Mouse (Mus musculus): ENCODE measurements around the gene Ppfibp2. TPM values are rescaled to one million over a fixed set of nuclear protein-coding genes. Genes with fewer than 3 reads are reported as not detected.

The Ppfibp2 gene
- total RNA-seq (2014; fragmentation: Nextera tagmentation) (0.66 and 1.5 TPM in 2 replicates), total RNA-seq (2017) (1.0 and 3.6 TPM in 2 replicates)

DNA sequence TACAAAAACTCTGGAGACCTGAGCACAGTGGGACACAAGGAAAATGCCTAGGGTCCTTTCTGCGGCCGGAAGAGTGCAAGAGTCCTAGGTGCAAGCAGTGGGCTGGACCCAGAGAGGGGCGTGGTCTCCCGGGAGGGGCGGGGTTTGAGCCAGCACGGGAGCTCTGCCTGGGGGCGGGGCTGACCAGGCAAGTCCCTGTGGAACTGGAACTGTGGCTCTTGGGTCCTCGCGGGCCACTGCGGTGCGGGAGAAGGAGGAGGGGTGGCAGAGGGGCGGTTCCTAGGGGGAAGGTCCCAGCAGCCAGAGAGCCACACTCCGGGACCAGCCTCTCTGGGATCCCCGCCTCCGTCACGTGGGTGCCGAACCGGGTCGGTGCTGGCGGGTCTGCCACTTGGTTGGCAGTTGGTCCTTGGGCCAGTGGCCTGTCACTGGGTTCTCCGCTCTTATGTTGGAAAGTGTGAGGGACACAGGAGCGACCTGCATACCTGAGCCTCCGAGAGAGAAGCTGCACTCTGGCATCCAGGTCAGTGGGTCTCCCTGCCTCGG is at the start of gene Ppfibp2:
Gene Ppfibp2 (plus strand): TSS at position 351 of the 546 bp plus-strand sequence.
- ATAC-seq (replicated peaks; ENCODE audit: low FRiP score, low TSS enrichment, poor library complexity, severe bottlenecking), result peak; percentile 96

DNA sequence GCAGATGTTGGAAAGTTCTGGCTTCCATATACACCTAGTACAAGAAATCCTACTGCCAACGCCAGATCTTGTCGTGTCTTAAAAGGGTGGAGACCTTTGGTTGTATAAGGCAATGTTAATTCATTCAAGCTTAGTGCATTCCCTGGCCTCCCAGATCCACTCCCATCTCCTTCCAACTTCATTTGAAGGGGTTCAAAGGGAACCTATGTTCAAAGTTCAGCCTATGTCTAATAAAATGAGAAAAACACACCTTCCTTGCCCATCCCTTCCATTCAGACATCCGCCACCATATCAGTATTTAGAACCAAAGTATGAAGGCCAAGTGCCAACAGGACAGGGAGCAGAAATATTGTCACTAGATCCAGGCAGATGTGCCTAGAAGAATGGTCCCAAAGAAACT is 47.1 kb upstream of the Ppfibp2 start:
- ATAC-seq (replicated peaks; ENCODE audit: low FRiP score, low TSS enrichment, poor library complexity, severe bottlenecking), result no peak

DNA sequence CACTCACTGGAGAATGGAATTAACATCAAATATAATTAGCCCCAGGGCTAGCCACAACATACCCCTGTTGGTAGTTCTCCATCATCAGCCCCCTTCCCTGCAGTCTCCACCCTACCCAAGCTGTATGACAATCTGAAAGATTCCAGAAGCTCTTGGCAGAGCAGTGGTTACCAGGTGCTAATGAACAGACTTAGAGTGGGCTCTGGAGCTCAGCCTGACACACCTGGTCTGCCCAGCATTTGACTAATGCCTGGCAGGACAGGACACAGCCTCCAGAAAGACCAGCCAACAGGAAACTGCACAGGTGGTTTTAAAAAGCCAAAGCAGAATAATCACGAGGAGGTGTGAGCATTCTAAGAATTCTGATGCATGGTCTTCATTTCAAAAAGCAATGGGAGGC is 41.5 kb upstream of the Ppfibp2 start:
- ATAC-seq (replicated peaks; ENCODE audit: low FRiP score, low TSS enrichment, poor library complexity, severe bottlenecking), result no peak

- peak; percentile 75 for ATAC-seq (replicated peaks; ENCODE audit: low FRiP score, low TSS enrichment, poor library complexity, severe bottlenecking)
Measured at GRCm38 (mm10) chr7:107555906-107556305, 39.1 kb upstream of the Ppfibp2 start.

- no peak for ATAC-seq (replicated peaks; ENCODE audit: low FRiP score, low TSS enrichment, poor library complexity, severe bottlenecking)
Measured at GRCm38 (mm10) chr7:107560675-107561074, 34.3 kb upstream of the Ppfibp2 start.

DNA sequence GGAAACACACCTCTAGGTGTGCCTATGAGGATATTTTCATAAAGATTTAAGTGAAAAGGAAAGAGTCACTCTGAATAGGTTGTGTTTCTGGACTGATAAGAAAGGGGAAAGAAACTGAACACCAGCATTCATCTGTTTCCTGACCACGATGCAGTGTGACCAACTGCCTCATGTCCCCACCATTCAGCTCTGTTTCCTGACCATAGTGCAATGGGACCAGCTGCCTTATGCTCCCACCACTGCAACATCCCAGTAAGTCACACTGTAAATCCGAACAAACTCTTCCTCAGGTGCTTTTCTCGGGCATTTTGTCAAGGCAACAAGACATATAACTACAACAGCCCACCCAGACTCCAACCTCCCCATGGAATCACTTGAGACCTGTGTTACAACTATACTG is 33.4 kb upstream of the Ppfibp2 start:
- ATAC-seq (replicated peaks; ENCODE audit: low FRiP score, low TSS enrichment, poor library complexity, severe bottlenecking), result no peak

- ATAC-seq (replicated peaks; ENCODE audit: low FRiP score, low TSS enrichment, poor library complexity, severe bottlenecking), result no peak
Measured at GRCm38 (mm10) chr7:107563727-107564126, 31.3 kb upstream of the Ppfibp2 start.

DNA sequence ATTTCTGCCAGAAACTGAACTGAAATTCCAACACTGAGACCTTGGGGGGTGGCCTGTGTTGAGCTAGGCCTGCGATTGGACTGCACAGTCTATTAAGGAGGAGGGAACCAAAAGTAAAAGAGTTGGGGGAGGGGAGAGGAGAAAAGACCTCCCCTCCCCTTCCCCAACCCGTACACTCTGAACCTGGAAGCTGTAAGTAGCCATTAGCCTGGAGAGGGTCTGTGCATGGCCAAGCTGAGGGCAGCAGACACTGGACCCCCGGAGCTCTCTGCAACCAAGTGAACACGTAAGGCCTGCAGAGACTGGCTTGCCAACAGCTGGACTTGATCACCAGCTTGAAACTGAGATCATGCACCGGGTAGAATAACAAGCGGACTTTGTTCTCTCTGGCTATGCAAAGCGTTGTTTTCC is 27.7 kb upstream of the Ppfibp2 start, which contains the start of gene Olfml1:
Gene Olfml1 (plus strand): TSS at position 186 of the 411 bp plus-strand sequence.
- no peak for ATAC-seq (replicated peaks; ENCODE audit: low FRiP score, low TSS enrichment, poor library complexity, severe bottlenecking)

- no peak for ATAC-seq (replicated peaks; ENCODE audit: low FRiP score, low TSS enrichment, poor library complexity, severe bottlenecking)
Measured at GRCm38 (mm10) chr7:107567674-107568073, 27.3 kb upstream of the Ppfibp2 start.

- ATAC-seq (replicated peaks; ENCODE audit: low FRiP score, low TSS enrichment, poor library complexity, severe bottlenecking), result no peak
Measured at GRCm38 (mm10) chr7:107568971-107569370, 26.0 kb upstream of the Ppfibp2 start.

DNA sequence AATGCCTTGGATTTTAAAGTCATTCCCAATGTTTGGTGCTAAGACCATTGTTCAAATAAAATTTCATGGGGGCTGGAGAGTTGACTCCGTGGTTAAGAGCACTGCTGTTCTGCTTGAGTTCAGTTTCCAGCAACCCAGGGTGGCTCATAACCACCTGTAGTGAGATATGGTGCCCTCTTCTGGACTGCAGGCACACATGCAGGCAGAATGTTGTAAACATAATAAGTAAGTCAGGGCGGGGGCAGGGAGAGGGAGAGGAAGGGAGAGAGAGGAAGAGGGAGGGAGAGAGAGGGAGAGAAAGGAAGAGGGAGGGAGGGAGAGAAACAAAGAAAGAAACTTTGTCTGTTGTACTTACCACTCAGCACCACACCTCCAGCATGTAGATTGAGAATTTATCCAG is 21.2 kb upstream of the Ppfibp2 start:
- ATAC-seq (replicated peaks; ENCODE audit: low FRiP score, low TSS enrichment, poor library complexity, severe bottlenecking), result peak; percentile 63; the same call in 1 of the 2 replicates

- no peak for ATAC-seq (replicated peaks; ENCODE audit: low FRiP score, low TSS enrichment, poor library complexity, severe bottlenecking)
Measured at GRCm38 (mm10) chr7:107574276-107574675, 20.7 kb upstream of the Ppfibp2 start.

- no peak for ATAC-seq (replicated peaks; ENCODE audit: low FRiP score, low TSS enrichment, poor library complexity, severe bottlenecking)
Measured at GRCm38 (mm10) chr7:107592641-107593040, 2.4 kb upstream of the Ppfibp2 start.

DNA sequence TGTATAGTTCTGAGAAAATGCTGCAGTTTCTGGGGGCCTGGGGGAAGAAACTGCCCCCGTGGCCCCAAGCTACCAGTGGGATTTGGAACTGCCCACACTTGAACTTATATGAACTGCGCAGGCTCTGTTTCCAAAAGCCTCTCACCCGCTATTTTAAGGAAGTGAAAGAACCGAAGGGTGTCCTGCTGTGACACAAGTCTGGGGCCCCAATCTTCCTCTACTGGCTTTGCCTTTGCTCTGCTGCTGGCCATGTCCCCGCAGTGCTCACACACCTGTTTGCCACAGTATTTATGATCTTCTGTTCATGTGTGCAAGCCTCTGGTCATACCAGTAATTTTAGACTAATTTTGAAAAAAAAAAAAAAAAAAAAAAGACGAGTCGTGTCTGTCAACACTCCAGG is 1.1 kb upstream of the Ppfibp2 start:
- ATAC-seq (replicated peaks; ENCODE audit: low FRiP score, low TSS enrichment, poor library complexity, severe bottlenecking), result peak; percentile 13

DNA sequence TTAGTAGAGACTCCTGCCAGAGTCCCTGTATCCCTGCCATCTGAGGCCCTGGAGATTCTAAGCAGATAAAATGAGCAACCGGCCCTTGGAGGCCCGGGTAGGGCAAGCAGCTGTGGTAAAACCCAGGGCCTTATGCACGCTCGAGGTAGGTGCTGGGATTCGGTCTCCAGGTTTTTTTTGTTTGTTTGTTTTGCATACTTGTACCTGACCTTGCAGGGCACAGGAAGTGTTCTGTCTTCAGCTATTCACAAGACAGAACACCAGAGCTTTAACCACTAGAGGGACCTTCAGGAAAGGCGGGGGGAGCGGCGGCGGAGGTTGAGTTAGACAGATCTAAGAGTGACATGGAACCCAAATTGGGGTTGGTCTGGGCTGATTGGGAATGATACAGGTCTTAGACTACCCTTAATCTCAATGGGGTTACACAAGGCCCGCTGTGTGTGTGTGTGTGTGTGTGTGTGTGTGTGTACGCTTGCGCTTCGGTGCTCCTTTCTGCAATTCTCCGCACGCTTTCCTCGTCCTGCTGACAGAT is 616 bp upstream of the Ppfibp2 start:
- peak; percentile 86 for ATAC-seq (replicated peaks; ENCODE audit: low FRiP score, low TSS enrichment, poor library complexity, severe bottlenecking)

- ATAC-seq (replicated peaks; ENCODE audit: low FRiP score, low TSS enrichment, poor library complexity, severe bottlenecking), result 0 out of 2 replicates have a peak, but pooled peaks have one; percentile 4
Measured at GRCm38 (mm10) chr7:107595426-107595825, 419 bp downstream of the Ppfibp2 start.

DNA sequence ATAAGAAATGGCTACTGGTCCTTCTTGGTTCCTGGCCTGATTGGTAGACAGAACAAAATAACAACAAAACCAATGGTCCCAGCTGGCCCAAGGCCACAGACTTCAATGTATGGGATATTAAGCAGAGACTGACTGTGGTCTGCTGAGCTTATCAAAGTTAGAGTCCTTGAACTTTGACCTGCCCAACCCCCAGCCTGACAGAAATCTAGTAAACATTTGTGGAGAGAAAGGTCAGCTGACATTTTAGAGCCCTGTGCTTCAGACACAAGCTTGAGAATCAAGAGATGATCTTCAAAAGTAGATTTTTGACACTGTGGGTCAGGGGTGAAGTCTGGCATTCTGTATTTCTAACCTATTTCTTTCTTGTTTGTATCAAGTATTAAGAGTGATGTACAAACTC is 1.7 kb downstream of the Ppfibp2 start:
- ATAC-seq (replicated peaks; ENCODE audit: low FRiP score, low TSS enrichment, poor library complexity, severe bottlenecking), result no peak

DNA sequence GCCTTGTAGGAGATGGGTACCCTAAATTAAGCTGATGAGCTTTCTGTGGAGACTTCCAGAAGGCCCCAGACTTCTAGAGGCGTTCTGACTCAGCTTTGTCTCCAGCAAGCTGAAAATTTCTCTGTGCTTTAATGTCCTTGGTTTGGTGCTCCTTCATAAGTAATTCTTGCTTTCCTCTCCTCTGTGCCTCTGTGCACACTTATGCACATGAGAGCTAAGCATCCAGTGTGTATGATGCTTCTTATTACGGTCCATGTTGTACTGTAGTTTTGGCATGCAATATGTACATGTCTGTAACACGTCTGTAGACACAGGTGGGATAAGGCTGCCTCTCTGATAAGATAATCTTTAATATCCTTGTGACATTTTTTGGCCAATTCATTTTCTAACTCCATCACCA is 2.9 kb downstream of the Ppfibp2 start:
- ATAC-seq (replicated peaks; ENCODE audit: low FRiP score, low TSS enrichment, poor library complexity, severe bottlenecking), result no peak

DNA sequence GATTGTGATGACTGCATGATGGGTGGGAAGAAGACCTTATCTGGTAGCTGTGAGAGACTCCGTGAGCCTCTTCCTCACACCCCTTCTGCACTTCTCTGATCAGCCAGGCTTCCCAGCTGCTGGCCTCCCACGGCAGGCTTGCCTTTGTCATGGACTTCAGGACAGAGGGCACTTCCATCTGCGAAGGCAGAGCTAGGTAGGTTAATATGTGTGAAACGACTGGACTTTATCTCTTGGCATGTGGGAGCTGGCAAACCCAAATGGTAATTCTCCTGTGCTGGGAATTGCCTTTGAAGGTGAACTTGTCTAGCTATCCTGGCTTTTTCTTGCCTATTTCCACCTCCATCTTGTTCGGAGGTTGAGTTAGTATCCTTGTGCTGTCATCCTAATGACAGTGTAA is 5.6 kb downstream of the Ppfibp2 start:
- ATAC-seq (replicated peaks; ENCODE audit: low FRiP score, low TSS enrichment, poor library complexity, severe bottlenecking), result no peak

DNA sequence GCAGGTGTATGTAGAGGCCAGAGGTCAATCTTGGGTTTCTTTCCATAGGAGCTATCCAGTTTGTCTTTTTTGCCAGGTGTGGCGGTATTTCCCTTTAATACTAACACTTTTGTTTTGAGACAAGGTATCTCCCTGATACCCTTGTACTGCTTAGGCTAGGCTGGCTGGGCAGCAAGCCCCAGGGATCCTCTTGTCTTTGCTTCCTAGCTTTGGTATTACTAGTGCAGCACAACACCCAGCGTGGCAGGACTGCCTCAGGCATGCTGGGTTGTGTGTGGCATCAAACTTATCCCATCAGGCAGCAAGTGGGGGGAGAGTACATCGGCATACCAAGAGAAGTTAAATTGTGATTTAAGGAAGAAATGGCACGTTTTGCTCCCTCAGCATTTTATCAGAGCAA is 7.5 kb downstream of the Ppfibp2 start:
- ATAC-seq (replicated peaks; ENCODE audit: low FRiP score, low TSS enrichment, poor library complexity, severe bottlenecking), result no peak

DNA sequence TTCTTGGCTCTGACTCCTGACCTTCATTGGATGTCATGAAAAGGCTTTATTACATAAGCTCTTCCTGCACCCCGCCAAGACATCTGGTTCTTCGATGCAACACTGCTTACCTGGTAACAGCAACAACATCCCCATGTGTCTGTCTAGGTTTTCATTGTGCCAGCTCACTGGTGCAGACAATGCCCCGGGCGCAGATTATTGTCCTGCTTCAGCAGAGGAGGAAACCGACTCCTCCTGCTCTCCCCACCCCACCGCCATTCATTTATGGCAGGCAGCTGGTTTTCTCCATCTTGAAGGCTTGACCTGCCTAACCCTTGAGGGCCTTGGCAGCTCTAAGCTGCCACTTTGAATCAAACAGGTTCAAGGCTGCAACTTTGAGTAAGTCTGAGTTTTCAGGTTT is 7.9 kb downstream of the Ppfibp2 start:
- no peak for ATAC-seq (replicated peaks; ENCODE audit: low FRiP score, low TSS enrichment, poor library complexity, severe bottlenecking)
